Mouse (Mus musculus) v-Abl transformed pro-B cells (cell line): ENCODE measurements at regions not wholly inside any gene's neighbourhood (a gene's known extent, or its start where the extent isn't known, plus 50 kb on each side); places are given as distances from the start of the nearest gene placed in this dataset.

ENCODE experiments used
- in situ Hi-C, 2 experiments: fragments of 400-800 bp; cut with MboI; formaldehyde crosslinking; loops; one replicate each; pipeline ENCODE4 v1.15.1; 2025; ENCODE audit not compliant: unreplicated experiment in 2 of 2

DNA sequence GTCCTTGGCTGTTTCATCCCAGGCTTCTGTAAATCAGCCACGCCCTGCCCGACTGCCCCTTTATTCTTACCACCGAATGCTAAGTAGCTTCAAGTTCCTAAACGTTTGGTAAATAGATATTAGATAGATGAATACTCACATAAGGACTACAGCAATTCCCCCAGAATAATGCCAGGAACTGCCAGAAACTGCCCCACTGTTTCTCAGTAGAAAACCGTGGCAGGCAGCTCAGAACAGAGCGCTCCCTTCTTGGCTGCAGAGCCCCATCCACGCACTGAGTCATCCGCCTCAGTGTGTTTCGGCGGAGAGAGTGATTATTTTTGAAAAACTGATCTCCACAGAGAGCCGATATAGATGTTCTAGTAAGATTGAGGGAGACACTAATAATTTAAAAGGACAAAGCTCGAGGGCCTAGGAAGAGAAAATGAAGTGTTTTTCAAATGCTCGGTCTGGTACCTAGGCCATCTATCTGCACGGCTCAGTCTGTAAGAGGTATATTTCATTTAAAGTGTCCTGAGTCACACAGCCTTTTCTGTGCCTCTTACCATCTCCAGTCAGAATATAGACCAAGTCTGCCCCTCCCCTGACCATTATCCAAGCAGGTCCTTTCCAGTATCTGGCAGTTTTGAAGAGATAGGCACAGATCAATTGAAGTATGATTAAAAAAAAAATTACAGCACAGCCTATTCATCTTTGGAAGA is 94.4 kb upstream of the Gm47985 start:
- in situ Hi-C loops: no loop called here

DNA sequence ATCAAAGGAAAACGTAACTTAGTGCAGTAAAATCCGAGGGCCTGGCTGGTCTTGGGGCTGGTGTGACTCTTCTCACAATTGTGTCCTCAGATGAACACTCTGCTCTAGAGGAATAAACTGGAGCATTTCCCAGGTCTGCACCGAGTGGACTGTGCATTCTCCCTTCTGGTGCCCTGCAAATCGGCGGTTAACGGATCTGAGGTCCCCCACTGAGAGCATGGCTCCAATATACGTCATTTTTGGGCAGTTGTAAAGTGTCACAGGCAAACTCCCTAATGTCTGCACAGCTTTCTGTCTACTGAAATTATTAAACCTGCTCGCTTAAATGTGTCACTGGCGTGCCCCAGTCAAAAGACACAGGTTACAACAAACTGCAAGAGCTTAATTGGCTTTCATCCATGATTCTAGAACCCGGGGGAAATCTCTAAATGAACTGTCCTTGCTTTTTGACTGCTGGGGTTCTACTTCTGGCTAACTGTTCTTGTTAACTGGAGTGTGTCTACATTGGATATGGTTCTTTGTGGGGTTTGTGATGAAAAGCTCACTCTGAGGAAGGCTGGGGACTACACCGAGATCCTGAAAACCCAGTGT is 93.7 kb upstream of the Gm47985 start:
- in situ Hi-C loops: no loop called here

- in situ Hi-C loops: no loop called here
Measured at GRCm38 (mm10) chr1:151092035-151092434, 90.3 kb upstream of the Gm47985 start.

DNA sequence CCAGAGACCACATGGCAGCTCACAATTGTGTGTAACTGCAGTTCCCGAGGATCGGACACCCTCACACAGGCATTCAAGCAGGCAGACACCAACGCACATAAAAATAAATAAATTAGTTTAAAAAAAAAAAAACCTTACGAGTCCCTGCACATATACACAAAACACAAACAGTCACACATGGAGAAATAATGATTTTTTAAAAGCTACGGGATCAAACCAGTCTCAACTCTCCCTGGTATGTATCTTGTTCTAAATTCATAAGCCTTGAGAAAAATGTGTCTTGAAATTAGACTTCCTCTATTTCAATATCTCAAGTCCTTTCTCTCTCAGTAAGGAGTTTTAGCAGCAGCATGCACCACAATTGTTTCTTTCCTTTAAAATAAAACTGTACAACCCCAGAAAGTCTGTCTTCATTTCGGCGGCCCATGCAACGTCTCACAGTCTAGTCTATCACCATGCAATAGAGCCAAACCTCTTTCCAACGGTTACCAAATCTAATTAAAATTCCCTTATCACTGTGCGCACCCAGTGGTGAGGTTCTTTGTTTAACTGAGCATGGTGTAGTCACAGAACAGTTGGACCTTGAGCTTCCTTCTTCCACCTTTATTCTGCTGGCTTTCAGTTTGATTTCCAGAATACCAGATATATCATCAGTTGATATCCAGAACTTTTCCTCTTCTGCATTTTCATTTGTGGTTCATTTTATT is 86.8 kb upstream of the Gm47985 start:
- in situ Hi-C loops: no loop called here

- in situ Hi-C loops: no loop called here
Measured at GRCm38 (mm10) chr1:151096079-151096478, 86.3 kb upstream of the Gm47985 start.

DNA sequence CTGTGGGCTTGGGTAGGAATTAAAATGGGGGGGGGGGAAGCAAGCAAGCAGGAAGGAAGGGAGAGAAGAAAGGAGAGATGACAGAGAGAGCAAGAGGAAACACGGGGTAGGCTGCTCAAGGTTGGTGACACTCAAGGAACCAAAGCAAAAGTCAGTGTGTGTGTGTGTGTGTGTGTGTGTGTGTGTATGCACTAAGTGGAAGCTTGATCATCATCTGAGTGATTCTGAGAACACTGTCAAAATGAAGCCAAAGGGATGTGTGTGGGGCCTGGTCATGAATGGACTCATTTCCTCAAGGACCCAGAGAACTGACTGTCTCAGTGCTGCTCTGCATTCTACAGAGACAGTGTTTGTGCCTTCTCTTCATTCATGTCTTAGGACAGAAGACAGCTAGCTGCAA is 84.8 kb upstream of the Gm47985 start:
- in situ Hi-C loops: no loop called here

DNA sequence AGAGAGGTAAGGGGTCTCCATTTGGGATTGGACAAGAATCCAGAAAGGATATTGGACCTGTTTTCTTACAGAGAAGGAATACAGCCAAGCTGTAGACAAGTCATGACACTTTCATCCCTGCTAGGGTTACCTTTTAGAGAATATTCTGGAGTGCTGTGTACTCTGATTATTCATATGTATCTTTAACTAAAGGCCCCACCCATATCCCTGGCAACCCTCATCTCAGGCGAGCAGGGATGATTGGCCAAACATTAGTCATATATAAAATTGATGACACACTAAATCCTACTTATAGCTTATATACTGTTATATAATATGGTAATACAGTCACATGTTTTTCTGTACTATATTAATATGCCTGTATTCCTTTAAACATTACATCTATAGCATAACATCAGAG is 83.6 kb upstream of the Gm47985 start:
- in situ Hi-C loops: no loop called here

GRCm38 (mm10) chr1:151100565-151101483 is 81.5 kb upstream of the Gm47985 start:
- in situ Hi-C loops: no loop called here

DNA sequence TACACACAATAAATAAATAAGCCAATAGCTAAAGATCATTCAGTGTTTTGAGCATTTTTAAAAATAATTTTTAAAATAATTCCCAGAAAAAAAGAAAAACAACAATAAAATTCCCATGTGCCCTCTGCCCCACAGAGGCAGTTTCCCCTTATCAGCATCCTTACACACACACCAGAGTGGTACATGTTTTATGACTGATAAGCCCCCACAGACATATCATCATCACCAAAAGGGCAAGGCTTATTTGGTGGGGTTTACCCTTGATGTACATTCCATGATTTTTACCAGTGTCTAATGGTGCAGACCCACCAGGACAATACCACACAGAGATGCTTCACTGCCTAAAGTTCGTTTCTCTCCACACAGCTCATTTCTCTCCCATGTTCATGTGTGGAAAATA is 80.8 kb upstream of the Gm47985 start:
- in situ Hi-C loops: no loop called here

DNA sequence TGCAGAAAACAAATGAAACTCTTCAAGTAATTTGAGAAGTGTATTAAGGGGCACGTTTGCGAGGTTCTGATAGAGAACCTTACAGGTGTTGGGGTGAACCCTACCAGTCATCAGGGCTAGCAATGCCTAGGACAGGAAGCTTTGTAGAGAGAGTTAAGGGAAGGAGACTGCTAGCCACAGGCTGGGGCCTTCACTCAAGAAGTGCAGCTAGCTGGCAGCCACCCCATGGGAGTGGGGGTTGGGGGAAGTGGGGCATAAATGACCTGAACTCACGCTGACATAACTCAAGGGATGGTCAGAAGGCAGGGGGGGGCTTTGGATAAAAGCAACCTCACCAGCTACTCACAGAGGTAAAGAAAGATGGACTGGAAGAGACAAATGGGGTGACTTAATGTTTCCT is 80.3 kb upstream of the Gm47985 start:
- in situ Hi-C loops: no loop called here

- in situ Hi-C loops: no loop called here
Measured at GRCm38 (mm10) chr1:151102646-151103391, 79.5 kb upstream of the Gm47985 start.

DNA sequence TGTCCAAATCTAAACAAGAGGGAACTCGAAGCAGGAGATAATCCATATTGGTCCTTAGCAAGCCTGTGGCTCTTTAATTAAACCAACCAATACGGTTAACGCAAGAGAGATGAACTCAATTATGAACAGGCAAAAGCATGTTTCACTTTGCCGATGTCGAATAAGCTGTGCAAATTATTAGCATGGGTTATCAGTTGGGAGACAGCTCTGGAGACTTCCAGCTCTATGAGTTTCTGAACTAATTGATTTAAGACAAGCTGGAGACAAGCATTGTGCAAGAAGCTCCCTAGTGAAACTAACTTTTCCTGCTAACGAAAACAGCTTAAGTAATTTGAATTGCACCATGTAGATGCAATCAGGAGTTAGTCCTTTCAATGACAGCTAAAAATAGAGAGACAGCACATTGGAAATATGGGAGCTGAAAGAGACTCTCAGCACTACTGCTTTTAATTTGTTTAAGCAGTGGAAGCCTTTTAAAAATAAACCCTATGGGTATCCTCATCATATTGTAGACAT is 78.8 kb upstream of the Gm47985 start:
- in situ Hi-C loops: no loop called here

GRCm38 (mm10) chr1:151104346-151104745 is 78.0 kb upstream of the Gm47985 start:
- in situ Hi-C loops: no loop called here

GRCm38 (mm10) chr1:151104806-151105205 is 77.5 kb upstream of the Gm47985 start:
- in situ Hi-C loops: no loop called here

- in situ Hi-C loops: no loop called here
Measured at GRCm38 (mm10) chr1:151105251-151105650, 77.1 kb upstream of the Gm47985 start.

DNA sequence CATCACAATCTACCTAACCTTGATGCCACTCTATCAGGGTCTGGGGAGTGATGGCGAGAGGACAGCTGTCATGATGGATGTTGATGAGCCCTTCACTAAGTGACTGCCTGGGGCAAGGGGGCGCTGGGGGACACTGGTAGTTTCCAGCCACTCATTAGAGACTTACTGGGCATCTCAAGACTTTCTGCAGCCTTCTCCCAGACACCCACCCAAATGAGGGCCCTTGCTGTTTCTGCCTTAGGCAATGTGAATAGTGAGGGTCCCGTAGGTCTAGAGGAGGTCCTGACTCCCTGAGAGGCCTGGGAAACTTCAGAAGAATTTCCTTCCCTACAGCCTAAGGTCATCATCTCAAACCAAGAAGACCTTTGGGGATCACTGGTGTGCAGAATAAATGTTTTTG is 74.9 kb upstream of the Gm47985 start:
- in situ Hi-C loops: no loop called here

DNA sequence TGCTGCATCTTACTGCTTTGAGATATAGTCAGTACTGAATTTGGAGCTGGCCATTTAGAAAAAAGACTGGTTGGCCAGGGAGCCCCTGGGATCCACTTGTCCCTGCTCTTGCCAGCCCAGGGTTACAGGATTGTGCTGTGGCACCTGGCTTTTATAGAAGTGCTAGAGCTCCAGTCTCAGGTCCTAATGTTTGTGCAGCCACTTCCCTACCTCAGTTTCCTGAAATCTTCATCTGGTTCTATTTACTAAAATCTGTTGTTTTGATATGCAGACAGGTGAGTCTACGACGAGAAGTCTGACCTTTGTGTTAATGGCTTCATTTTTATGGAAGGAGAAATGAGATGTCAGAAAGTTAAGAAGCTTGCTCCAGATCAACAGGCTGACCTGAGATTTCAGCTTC is 73.0 kb upstream of the Gm47985 start:
- in situ Hi-C loops: no loop called here

- in situ Hi-C loops: no loop called here
Measured at GRCm38 (mm10) chr1:151110412-151110811, 71.9 kb upstream of the Gm47985 start.

DNA sequence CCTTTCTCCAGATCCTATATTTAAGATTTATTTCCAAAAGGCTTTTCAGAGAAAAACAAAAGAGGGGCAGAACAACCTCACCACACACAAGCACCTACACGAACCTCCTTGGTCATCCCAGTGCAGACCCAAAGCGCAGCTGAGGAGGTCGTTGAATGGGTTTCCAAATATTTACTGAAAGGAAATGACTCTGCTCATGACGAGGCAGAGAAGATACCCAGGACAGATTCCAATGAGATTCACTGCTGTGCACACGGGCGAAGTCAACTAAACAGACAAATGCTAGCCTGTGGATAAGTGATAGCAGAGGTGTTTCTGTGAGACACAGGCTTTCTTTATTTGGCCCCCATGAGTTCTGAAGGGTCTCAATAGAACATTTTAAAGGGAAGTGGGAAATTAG is 70.7 kb upstream of the Gm47985 start:
- in situ Hi-C loops: no loop called here

GRCm38 (mm10) chr1:151112390-151112789 is 69.9 kb upstream of the Gm47985 start:
- in situ Hi-C loops: no loop called here
